Mouse (Mus musculus) heart, postnatal 0 days (tissue): ENCODE results near the gene Lhfpl2. TPM values are rescaled to one million over a fixed set of nuclear protein-coding genes. Genes with fewer than 3 reads are reported as not detected.

Experiments used
- ATAC-seq: fragments of 200-750 bp; cut with Nextera tagmentation; 2 replicates; pipeline ENCODE4 v1.8.0; 2017; ENCODE audit warnings: low read depth, moderate number of reproducible peaks, moderate library complexity; ENCODE audit not compliant: insufficient read depth
- DNase-seq: peaks from one replicate; pipeline ENCODE4 v3.0.0-alpha.2; 2016; ENCODE audit warnings: low spot score
- H3K27ac ChIP-seq: fragments of 300-500 bp; sonication (generic); 2 replicates; pipeline ENCODE4 v1.5.1; 2014; ENCODE audit warnings: low read depth, mild to moderate bottlenecking
- H3K27me3 ChIP-seq: fragments of 300-500 bp; sonication (generic); 2 replicates; pipeline ENCODE4 v1.6.1; 2014; ENCODE audit warnings: low read length, mixed read lengths; ENCODE audit not compliant: control insufficient read depth, insufficient read depth
- H3K36me3 ChIP-seq: fragments of 300-500 bp; sonication (generic); replicated peaks from 2 replicates; pipeline ENCODE4 v1.6.1; 2014; ENCODE audit warnings: low read length, mixed read lengths; ENCODE audit not compliant: control insufficient read depth, insufficient read depth
- H3K4me1 ChIP-seq: fragments of 300-500 bp; sonication (generic); 2 replicates; pipeline ENCODE4 v1.6.1; 2014; ENCODE audit warnings: antibody characterized with exemption; ENCODE audit not compliant: control insufficient read depth, insufficient read depth
- H3K4me2 ChIP-seq: fragments of 300-500 bp; sonication (generic); 2 replicates; pipeline ENCODE4 v1.6.1; 2014; ENCODE audit warnings: low read depth, mild to moderate bottlenecking, low read length, moderate library complexity
- H3K4me3 ChIP-seq: fragments of 300-500 bp; sonication (generic); 2 replicates; pipeline ENCODE4 v1.5.1; 2014; ENCODE audit warnings: low read depth, low read length
- H3K9ac ChIP-seq: fragments of 300-500 bp; sonication (generic); replicated peaks from 2 replicates; pipeline ENCODE4 v1.6.1; 2014; ENCODE audit warnings: low read depth, low read length, mixed read lengths
- H3K9me3 ChIP-seq: fragments of 300-500 bp; sonication (generic); replicated peaks from 2 replicates; pipeline ENCODE4 v1.6.1; 2016; ENCODE audit warnings: low read length; ENCODE audit not compliant: control insufficient read depth
- CTCF ChIP-seq: IDR thresholded peaks from 2 replicates; pipeline ENCODE4 v1.5.1; 2016; ENCODE audit warnings: antibody characterized with exemption, control low read depth, low read depth
- EP300 ChIP-seq: IDR thresholded peaks from 2 replicates; pipeline ENCODE4 v1.6.1; 2016; ENCODE audit warnings: antibody characterized with exemption, low read depth
- WGBS: fragments of 180-500 bp; shearing (Covaris S2); extraction: QIAGEN DNeasy Blood & Tissue Kit; methylation state at CpG from one replicate; pipeline ENCODE4 v1.1.7; 2014; 5-methylcytosine and 5-hydroxymethylcytosine counted together
- polyA plus RNA-seq: library from polyadenylated mRNA; unstranded; fragments of >200 nt; fragmentation: Nextera tagmentation; extraction: Ambion mirVana; gene quantifications from 2 replicates; pipeline ENCODE4 v1.2.1, GENCODE M21; 2015
- total RNA-seq: library from RNA; depleted of rRNA; stranded (reverse); fragments of >200 nt; gene quantifications from 2 replicates; pipeline ENCODE4 v1.2.3, GENCODE M21; 2014; ENCODE audit warnings: low replicate concordance

Lhfpl2 gene
- total and polyA plus RNA-seq, 2 experiments from 2014 or later = 10.8 to 22.5 TPM

- DNase-seq (no peak), ATAC-seq (no peak)
- Histone ChIP-seq H3K9ac (no peak overlapping the region), H3K27ac (no peak overlapping the region), H3K4me2 (no peak overlapping the region), H3K4me3 (no peak overlapping the region), H3K36me3 (no peaks in the 10 kb centered on the region), H3K9me3 (no peaks in the 10 kb centered on the region), H3K27me3 (no peaks in the 10 kb centered on the region), H3K4me1 (0 out of 2 replicates have a peak, but pooled peaks cover 6% of the 10 kb centered on the region)
- no peak for TF ChIP-seq CTCF
- no peak for TF ChIP-seq EP300
- WGBS = 59% methylated on average over 2 of the region's 2 CpGs
Measured at GRCm38 (mm10) chr13:94091366-94091765, 33.8 kb downstream of the Lhfpl2 start.

GRCm38 (mm10) chr13:94094176-94094575, 36.6 kb downstream of the Lhfpl2 start:
- Histone ChIP-seq H3K27ac (no peak overlapping the region), H3K27me3 (no peaks in the 10 kb centered on the region), H3K4me1 (peaks cover 20% of the 10 kb centered on the region), H3K36me3 (no peaks in the 10 kb centered on the region), H3K9ac (no peak overlapping the region), H3K9me3 (no peaks in the 10 kb centered on the region), H3K4me3 (no peak overlapping the region), H3K4me2 (no peak overlapping the region)
- no peak for TF ChIP-seq CTCF
- no peak for DNase-seq
- WGBS = 50% methylated on average over 4 of the region's 4 CpGs
- peak; percentile 36; the same call in 1 of the 2 replicates for ATAC-seq

DNA sequence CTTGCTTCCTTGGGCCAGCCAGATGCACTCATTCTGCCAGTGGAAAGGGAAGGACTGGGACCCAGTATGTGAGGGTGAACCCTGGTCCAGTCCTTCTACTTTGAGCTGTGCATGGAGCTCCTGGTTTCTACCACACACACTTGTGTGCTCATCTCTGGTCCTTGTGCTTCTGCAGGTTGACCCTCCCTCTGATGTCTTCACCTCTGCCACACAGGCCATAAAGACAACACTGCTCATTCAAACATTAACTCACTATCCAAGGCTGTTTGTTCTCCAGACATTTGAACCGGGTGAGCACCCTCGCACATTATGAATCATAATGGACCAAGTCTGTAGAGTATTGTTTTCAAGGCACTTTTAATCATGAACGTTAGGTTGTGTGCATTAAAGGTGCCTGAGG, 37.0 kb downstream of the Lhfpl2 start:
- WGBS = 86% methylated on average over 3 of the region's 3 CpGs
- Histone ChIP-seq H3K4me3 (no peak overlapping the region), H3K4me1 (peaks cover 20% of the 10 kb centered on the region), H3K9ac (no peak overlapping the region), H3K27me3 (no peaks in the 10 kb centered on the region), H3K9me3 (no peaks in the 10 kb centered on the region), H3K27ac (no peak overlapping the region), H3K36me3 (no peaks in the 10 kb centered on the region), H3K4me2 (no peak overlapping the region)
- DNase-seq (no peak), ATAC-seq (no peak)
- no peak for TF ChIP-seq CTCF
- TF ChIP-seq EP300 = no peak

DNA sequence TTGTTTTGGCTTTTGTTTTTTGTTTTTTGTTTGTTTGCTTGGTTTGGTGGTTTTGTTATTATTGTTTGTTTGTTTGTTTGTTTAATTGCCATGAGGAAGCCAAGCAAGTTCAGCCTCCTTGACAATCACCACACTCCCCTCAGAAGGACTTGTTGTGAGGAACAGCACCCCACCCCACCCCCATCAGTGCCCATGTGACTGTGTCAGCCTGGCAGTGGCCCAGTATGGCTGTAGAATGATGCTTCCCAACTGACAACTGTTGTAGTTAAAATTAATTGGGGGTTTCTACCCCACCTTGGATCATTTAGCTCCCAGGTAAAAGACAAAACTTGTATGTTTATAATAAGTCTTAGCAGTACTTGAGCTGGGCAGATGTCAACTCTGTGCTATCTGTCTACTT, 37.6 kb downstream of the Lhfpl2 start:
- no peak for ATAC-seq
- no peak overlapping the region for H3K9ac ChIP-seq
- no peaks in the 10 kb centered on the region for H3K36me3 ChIP-seq
- no peak overlapping the region for H3K4me2 ChIP-seq
- DNase-seq = no peak
- H3K27me3 ChIP-seq = no peaks in the 10 kb centered on the region
- H3K9me3 ChIP-seq = no peaks in the 10 kb centered on the region
- H3K4me1 ChIP-seq = peaks cover 20% of the 10 kb centered on the region
- no peak overlapping the region for H3K27ac ChIP-seq
- no peak overlapping the region for H3K4me3 ChIP-seq
- TF ChIP-seq CTCF (no peak), EP300 (no peak)

- DNase-seq (no peak), ATAC-seq (no peak)
- Histone ChIP-seq H3K4me3 (no peak overlapping the region), H3K9ac (no peak overlapping the region), H3K4me1 (peaks cover 29% of the 10 kb centered on the region), H3K9me3 (no peaks in the 10 kb centered on the region), H3K27me3 (no peaks in the 10 kb centered on the region), H3K4me2 (no peak overlapping the region), H3K27ac (no peak overlapping the region), H3K36me3 (no peaks in the 10 kb centered on the region)
- no peak for TF ChIP-seq CTCF
- TF ChIP-seq EP300 = no peak
- 55% methylated on average over 2 of the region's 2 CpGs for WGBS
Measured at GRCm38 (mm10) chr13:94097667-94098066, 40.1 kb downstream of the Lhfpl2 start.

GRCm38 (mm10) chr13:94098369-94099084, 40.9 kb downstream of the Lhfpl2 start:
- Histone ChIP-seq H3K36me3 (no peaks in the 10 kb centered on the region), H3K4me1 (peaks cover 29% of the 10 kb centered on the region), H3K4me2 (no peak overlapping the region), H3K27me3 (no peaks in the 10 kb centered on the region), H3K27ac (no peak overlapping the region), H3K9me3 (no peaks in the 10 kb centered on the region), H3K4me3 (no peak overlapping the region), H3K9ac (no peak overlapping the region)
- no peak for TF ChIP-seq EP300
- TF ChIP-seq CTCF = no peak
- no peak for ATAC-seq
- 53% methylated on average over 16 of the region's 16 CpGs for WGBS
- DNase-seq = no peak
